Mouse (Mus musculus) forebrain, embryonic 10.5 days (tissue): Measurements from ENCODE around the gene Plpp4. TPM values are rescaled to one million over a fixed set of nuclear protein-coding genes. Genes with fewer than 3 reads are reported as not detected.

Experiments
- DNase-seq: peaks from one replicate; pipeline ENCODE4 v3.0.0-alpha.2; 2017; ENCODE audit warnings: low spot score; ENCODE audit errors: extremely low spot score
- H3K27ac ChIP-seq: fragments of 300-500 bp; sonication (generic); 2 replicates; pipeline ENCODE4 v1.5.1; 2016; ENCODE audit warnings: mild to moderate bottlenecking
- H3K27me3 ChIP-seq: fragments of 300-500 bp; sonication (generic); 2 replicates; pipeline ENCODE4 v1.6.1; 2016; ENCODE audit warnings: mild to moderate bottlenecking; ENCODE audit not compliant: poor library complexity, severe bottlenecking
- H3K36me3 ChIP-seq: fragments of 300-500 bp; sonication (generic); replicated peaks from 2 replicates; pipeline ENCODE4 v1.6.1; 2016; ENCODE audit warnings: mild to moderate bottlenecking, moderate library complexity
- H3K4me1 ChIP-seq: fragments of 300-500 bp; sonication (generic); 2 replicates; pipeline ENCODE4 v1.6.1; 2016
- H3K4me3 ChIP-seq: fragments of 300-500 bp; sonication (generic); 2 replicates; pipeline ENCODE4 v1.5.1; 2016; ENCODE audit warnings: mild to moderate bottlenecking, moderate library complexity
- H3K9me3 ChIP-seq: fragments of 300-500 bp; sonication (generic); 2 replicates; pipeline ENCODE4 v1.6.1; 2016; ENCODE audit warnings: mild to moderate bottlenecking, moderate library complexity
- WGBS: fragments of 180-500 bp; shearing (Covaris S2); methylation state at CpG from one replicate; pipeline ENCODE4 v1.1.7; 2016; 5-methylcytosine and 5-hydroxymethylcytosine counted together
- polyA plus RNA-seq: library from polyadenylated mRNA; unstranded; fragments of >200 nt; fragmentation: Nextera tagmentation; extraction: Ambion mirVana; gene quantifications from 2 replicates; pipeline ENCODE4 v1.2.1, GENCODE M21; 2016

Plpp4 gene
- polyA plus RNA-seq, 1 experiment from 2014 or later = 1.4 TPM

GRCm38 (mm10) chr7:129415179-129415578, 158.3 kb downstream of the Plpp4 start:
- peaks cover 22% of the 10 kb centered on the region for H3K4me1 ChIP-seq
- 51% methylated on average over 4 of the region's 4 CpGs for WGBS
- H3K27ac ChIP-seq = no peak overlapping the region
- no peaks in the 10 kb centered on the region for H3K36me3 ChIP-seq
- 0 out of 2 replicates have a peak, but pooled peaks cover 5% of the 10 kb centered on the region for H3K27me3 ChIP-seq
- no peaks in the 10 kb centered on the region for H3K9me3 ChIP-seq
- H3K4me3 ChIP-seq = no peak overlapping the region
- no peak for DNase-seq

GRCm38 (mm10) chr7:129421181-129421580, 164.3 kb downstream of the Plpp4 start:
- WGBS = 77% methylated on average over 1 of the region's 1 CpGs
- Histone ChIP-seq H3K4me1 (no peaks in the 10 kb centered on the region), H3K4me3 (no peak overlapping the region), H3K27me3 (no peaks in the 10 kb centered on the region), H3K27ac (no peak overlapping the region), H3K36me3 (no peaks in the 10 kb centered on the region), H3K9me3 (no peaks in the 10 kb centered on the region)
- DNase-seq = no peak

- Histone ChIP-seq H3K27me3 (no peaks in the 10 kb centered on the region), H3K4me1 (peaks cover 8% of the 10 kb centered on the region; the same call in 1 of the 2 replicates), H3K9me3 (no peaks in the 10 kb centered on the region), H3K4me3 (no peak overlapping the region), H3K36me3 (no peaks in the 10 kb centered on the region), H3K27ac (no peak overlapping the region)
- DNase-seq = no peak
- 30% methylated on average over 2 of the region's 2 CpGs for WGBS
Observed at GRCm38 (mm10) chr7:129425554-129425953, 168.7 kb downstream of the Plpp4 start.

- Histone ChIP-seq H3K27me3 (no peaks in the 10 kb centered on the region), H3K27ac (no peak overlapping the region), H3K4me3 (no peak overlapping the region), H3K9me3 (no peaks in the 10 kb centered on the region), H3K36me3 (no peaks in the 10 kb centered on the region), H3K4me1 (peaks cover 8% of the 10 kb centered on the region; the same call in 1 of the 2 replicates)
- no peak for DNase-seq
- WGBS = 45% methylated on average over 4 of the region's 4 CpGs
Observed at GRCm38 (mm10) chr7:129428794-129429193, 172.0 kb downstream of the Plpp4 start.

- no peak overlapping the region for H3K27ac ChIP-seq
- H3K4me1 ChIP-seq = peaks cover 8% of the 10 kb centered on the region; the same call in 1 of the 2 replicates
- H3K9me3 ChIP-seq = no peaks in the 10 kb centered on the region
- DNase-seq = no peak
- 45% methylated on average over 3 of the region's 3 CpGs for WGBS
- H3K4me3 ChIP-seq = no peak overlapping the region
- H3K36me3 ChIP-seq = no peaks in the 10 kb centered on the region
- no peaks in the 10 kb centered on the region for H3K27me3 ChIP-seq
Observed at GRCm38 (mm10) chr7:129429903-129430302, 173.1 kb downstream of the Plpp4 start.
